Mouse (Mus musculus) embryonic facial prominence, embryonic 11.5 days (tissue): Measurements from ENCODE around the gene Crabp2. TPM values are rescaled to one million over a fixed set of nuclear protein-coding genes. Genes with fewer than 3 reads are reported as not detected.
A peak's percentile ranks its signal among the peaks of the same experiment; 100 is the strongest.
"Not testable (repeated sequence)": the region's sequence is repeated elsewhere in the genome, so short reads cannot be mapped to it uniquely, and the experiment has no call there.

Experiments used
- ATAC-seq: fragments of 200-750 bp; cut with Nextera tagmentation; replicated peaks from 2 replicates; pipeline ENCODE4 v1.8.0; 2017; ENCODE audit warnings: low read depth; ENCODE audit not compliant: insufficient number of reproducible peaks, low FRiP score, low TSS enrichment
- DNase-seq: peaks from one replicate; pipeline ENCODE4 v3.0.0-alpha.2; 2015; ENCODE audit warnings: low spot score
- H3K27ac ChIP-seq: fragments of 300-500 bp; sonication (generic); replicated peaks from 2 replicates; pipeline ENCODE4 v1.5.1; 2014; ENCODE audit warnings: mild to moderate bottlenecking, low read depth, low read length, control low read depth
- H3K27me3 ChIP-seq: fragments of 300-500 bp; sonication (generic); 2 replicates; pipeline ENCODE4 v1.6.1; 2014; ENCODE audit warnings: mild to moderate bottlenecking, low read length, moderate library complexity, mixed read lengths; ENCODE audit not compliant: control insufficient read depth, insufficient read depth
- H3K36me3 ChIP-seq: fragments of 300-500 bp; sonication (generic); replicated peaks from 2 replicates; pipeline ENCODE4 v1.6.1; 2014; ENCODE audit warnings: low read depth, mild to moderate bottlenecking, low read length, moderate library complexity, mixed read lengths; ENCODE audit not compliant: control insufficient read depth, insufficient read depth
- H3K4me1 ChIP-seq: fragments of 300-500 bp; sonication (generic); 2 replicates; pipeline ENCODE4 v1.6.1; 2014; ENCODE audit warnings: low read length, mixed read lengths; ENCODE audit not compliant: control insufficient read depth, insufficient read depth
- H3K4me2 ChIP-seq: fragments of 300-500 bp; sonication (generic); 2 replicates; pipeline ENCODE4 v1.6.1; 2014; ENCODE audit warnings: low read depth, mild to moderate bottlenecking, control low read depth, low read length, moderate library complexity
- H3K4me3 ChIP-seq: fragments of 300-500 bp; sonication (generic); 2 replicates; pipeline ENCODE4 v1.5.1; 2014; ENCODE audit warnings: low read depth, low read length, control low read depth
- H3K9ac ChIP-seq: fragments of 300-500 bp; sonication (generic); replicated peaks from 2 replicates; pipeline ENCODE4 v1.6.1; 2014; ENCODE audit warnings: mild to moderate bottlenecking, control low read depth, low read length
- H3K9me3 ChIP-seq: fragments of 300-500 bp; sonication (generic); replicated peaks from 2 replicates; pipeline ENCODE4 v1.6.1; 2016; ENCODE audit warnings: mild to moderate bottlenecking, low read length, inconsistent platforms, mixed read lengths; ENCODE audit not compliant: control insufficient read depth
- WGBS: fragments of 180-500 bp; shearing (Covaris S2); extraction: QIAGEN DNeasy Blood & Tissue Kit; methylation state at CpG from one replicate; pipeline ENCODE4 v1.1.7; 2014; 5-methylcytosine and 5-hydroxymethylcytosine counted together
- polyA plus RNA-seq: library from polyadenylated mRNA; unstranded; fragments of >200 nt; fragmentation: Nextera tagmentation; extraction: Ambion mirVana; gene quantifications from 2 replicates; pipeline ENCODE4 v1.2.1, GENCODE M21; 2014

Crabp2 gene
- polyA plus RNA-seq, result 626 and 642 TPM in 2 replicates

DNA sequence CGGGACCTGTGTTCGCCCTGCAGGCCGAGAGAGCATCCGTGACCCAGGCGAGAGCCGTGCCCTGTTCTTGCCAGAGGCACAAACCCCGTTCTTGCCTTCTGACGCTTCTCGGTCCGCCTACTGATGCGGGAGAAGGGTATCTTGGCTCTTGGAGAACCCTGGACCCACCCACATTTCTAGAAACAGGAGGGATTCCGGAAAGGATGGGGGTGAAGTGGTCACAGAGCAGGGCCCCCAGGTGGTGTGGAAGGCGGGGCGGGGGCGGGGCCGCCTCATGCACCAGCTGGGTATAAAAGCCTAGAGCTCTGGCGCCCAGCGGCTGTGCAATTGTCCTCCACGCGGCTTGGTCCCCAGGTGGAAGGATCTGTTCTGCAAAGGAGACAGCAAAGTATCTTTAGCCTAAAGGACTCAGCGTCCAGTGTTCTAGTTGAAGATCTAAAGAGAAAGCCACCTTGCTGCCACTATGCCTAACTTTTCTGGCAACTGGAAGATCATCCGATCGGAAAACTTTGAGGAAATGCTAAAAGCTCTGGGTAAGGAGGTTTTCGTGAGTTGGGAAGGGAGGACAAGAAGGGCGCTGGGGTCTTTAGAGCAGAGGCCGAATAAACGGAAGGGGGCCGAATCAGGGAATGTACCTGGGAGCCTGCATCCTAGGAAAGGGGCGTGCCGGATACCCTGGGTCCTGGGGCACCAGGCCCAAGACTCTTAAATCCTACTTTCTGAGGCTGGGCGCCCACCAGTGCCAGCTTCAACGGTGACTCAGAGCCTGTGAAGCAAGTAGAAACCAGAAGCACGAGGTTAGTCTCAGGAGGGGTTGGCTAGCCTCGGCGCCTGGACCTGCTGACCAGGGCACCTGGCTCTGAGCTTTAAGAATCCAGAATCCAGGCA lies at the start of gene Crabp2:
TSS of gene Crabp2 (plus strand) at position 289 of the 888 bp plus-strand sequence.
- peak within 1 kb of the TSS; percentile 73 for H3K9ac ChIP-seq
- ATAC-seq, result no peak; the same call in 1 of the 2 replicates
- peaks cover 45% of the 10 kb centered on the region for H3K4me1 ChIP-seq
- DNase-seq, result peak; percentile 84
- H3K9me3 ChIP-seq, result no peaks in the 10 kb centered on the region
- H3K27me3 ChIP-seq, result no peaks in the 10 kb centered on the region
- H3K4me3 ChIP-seq, result peak within 1 kb of the TSS; percentile 67
- no peaks in the 10 kb centered on the region for H3K36me3 ChIP-seq
- peak within 1 kb of the TSS; percentile 87 for H3K4me2 ChIP-seq
- WGBS, result under 1% methylated on average over 35 of the region's 35 CpGs
- H3K27ac ChIP-seq, result peak within 1 kb of the TSS; percentile 96

DNA sequence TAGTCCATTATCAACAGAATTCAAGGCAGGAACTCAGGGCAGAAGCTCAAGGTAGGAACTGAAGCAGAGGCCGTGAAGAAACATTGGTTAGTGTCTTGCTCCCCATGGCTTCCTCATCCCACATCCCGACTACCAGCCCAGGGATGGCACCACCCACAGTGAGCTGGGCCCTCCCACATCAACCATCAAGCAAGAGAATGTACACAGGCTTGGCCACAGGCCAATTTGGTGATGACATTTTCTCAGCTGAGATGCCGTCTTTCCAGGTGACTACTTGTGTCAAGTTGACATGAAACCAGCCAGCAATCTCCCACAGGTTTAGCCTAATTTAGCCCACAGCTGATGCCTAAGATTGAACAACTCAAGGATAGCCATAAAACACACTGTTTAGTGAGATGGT lies 49.2 kb upstream of the Crabp2 start:
- Histone ChIP-seq H3K4me3 (no peak overlapping the region), H3K4me1 (no peaks in the 10 kb centered on the region), H3K4me2 (no peak overlapping the region), H3K27me3 (no peaks in the 10 kb centered on the region), H3K27ac (no peak overlapping the region), H3K36me3 (no peaks in the 10 kb centered on the region), H3K9me3 (no peaks in the 10 kb centered on the region), H3K9ac (no peak overlapping the region)
- WGBS, result 70% methylated on average over 3 of the region's 3 CpGs
- ATAC-seq, result no peak
- no peak for DNase-seq

GRCm38 (mm10) chr3:87899776-87900175 lies 48.7 kb upstream of the Crabp2 start:
- WGBS, result 66% methylated on average over 3 of the region's 3 CpGs
- Histone ChIP-seq H3K27me3 (no peaks in the 10 kb centered on the region), H3K9me3 (no peaks in the 10 kb centered on the region), H3K36me3 (no peaks in the 10 kb centered on the region), H3K27ac (no peak overlapping the region), H3K4me2 (no peak overlapping the region), H3K4me3 (no peak overlapping the region), H3K9ac (no peak overlapping the region), H3K4me1 (no peaks in the 10 kb centered on the region)
- DNase-seq (no peak), ATAC-seq (no peak)

GRCm38 (mm10) chr3:87901036-87901624 lies 47.3 kb upstream of the Crabp2 start:
- no peak for DNase-seq
- Histone ChIP-seq H3K27me3 (no peaks in the 10 kb centered on the region), H3K4me1 (no peaks in the 10 kb centered on the region), H3K36me3 (no peaks in the 10 kb centered on the region), H3K4me2 (no peak overlapping the region), H3K9ac (no peak overlapping the region), H3K9me3 (no peaks in the 10 kb centered on the region), H3K4me3 (no peak overlapping the region), H3K27ac (no peak overlapping the region)
- WGBS, result 56% methylated on average over 1 of the region's 1 CpGs
- ATAC-seq, result no peak

DNA sequence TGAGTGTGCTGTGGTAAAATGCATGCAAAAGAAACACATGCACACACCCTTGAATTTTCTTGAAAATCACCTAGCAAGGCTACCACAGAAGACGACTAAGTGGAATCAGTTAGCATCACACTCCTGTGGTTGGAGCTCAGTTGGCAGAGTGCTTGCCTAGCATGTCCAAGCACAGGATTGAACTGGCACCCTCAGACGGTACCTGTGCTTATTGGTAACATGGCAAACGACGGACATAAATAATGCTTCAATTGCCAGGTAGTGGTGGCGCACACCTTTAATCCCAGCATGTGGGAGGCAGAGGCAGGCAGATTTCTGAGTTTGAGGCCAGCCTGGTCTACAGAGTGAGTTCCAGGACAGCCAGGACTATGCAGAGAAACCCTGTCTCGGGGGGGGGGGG lies 46.5 kb upstream of the Crabp2 start:
- H3K27me3 ChIP-seq, H3K4me2 ChIP-seq, ATAC-seq, DNase-seq, H3K4me3 ChIP-seq, H3K4me1 ChIP-seq, H3K36me3 ChIP-seq, H3K27ac ChIP-seq, H3K9me3 ChIP-seq, H3K9ac ChIP-seq: not testable (repeated sequence)
- WGBS, result 87% methylated on average over 5 of the region's 6 CpGs

GRCm38 (mm10) chr3:87903821-87904220 lies 44.6 kb upstream of the Crabp2 start:
- WGBS, result 50% methylated on average over 5 of the region's 5 CpGs
- Histone ChIP-seq H3K9ac (no peak overlapping the region), H3K4me2 (no peak overlapping the region), H3K9me3 (no peaks in the 10 kb centered on the region), H3K27me3 (no peaks in the 10 kb centered on the region), H3K4me1 (no peaks in the 10 kb centered on the region), H3K4me3 (no peak overlapping the region), H3K27ac (no peak overlapping the region), H3K36me3 (no peaks in the 10 kb centered on the region)
- DNase-seq (no peak), ATAC-seq (no peak)

GRCm38 (mm10) chr3:87905880-87906485 lies 42.5 kb upstream of the Crabp2 start, which contains the start of gene Hdgf:
TSS of gene Hdgf (plus strand) at chr3:87906321.
- Histone ChIP-seq H3K9ac (peak within 1 kb of the TSS; percentile 98), H3K27me3 (no peaks in the 10 kb centered on the region), H3K4me2 (peak within 1 kb of the TSS; percentile 62), H3K4me1 (peaks cover 14% of the 10 kb centered on the region), H3K36me3 (no peaks in the 10 kb centered on the region), H3K27ac (peak within 1 kb of the TSS; percentile 95), H3K4me3 (peak within 1 kb of the TSS; percentile 99), H3K9me3 (no peaks in the 10 kb centered on the region)
- ATAC-seq (peak; percentile 90), DNase-seq (peak; percentile 98)
- WGBS, result under 1% methylated on average over 50 of the region's 57 CpGs
